Mouse (Mus musculus) c-Kit-positive CD71-positive TER-119-negative erythroid progenitor cells, embryonic 14.5 days (primary cell): ENCODE data around the gene Gxylt1.
"Not testable (repeated sequence)": the region's sequence is repeated elsewhere in the genome, so short reads cannot be mapped to it uniquely, and the experiment has no call there.

Experiments used
- DNase-seq: peaks from one replicate; pipeline ENCODE4 v3.0.0-alpha.2; 2013; ENCODE audit warnings: low read depth

Gxylt1 gene

GRCm38 (mm10) chr15:93274679-93275583, at the start of gene Gxylt1:
TSS of gene Gxylt1 (minus strand) at chr15:93275179.
- DNase-seq: peak; percentile 84

- no peak for DNase-seq
These were observed 43.8 kb upstream of the Gxylt1 start for GRCm38 (mm10) chr15:93318781-93319180.

- DNase-seq: not testable (repeated sequence)
These were observed 35.3 kb upstream of the Gxylt1 start for GRCm38 (mm10) chr15:93310304-93310703.

- DNase-seq: no peak
These were observed 23.2 kb upstream of the Gxylt1 start for GRCm38 (mm10) chr15:93298197-93298596.

- DNase-seq: no peak
These were observed 19.5 kb upstream of the Gxylt1 start for GRCm38 (mm10) chr15:93294483-93294882.

- no peak for DNase-seq
These were observed 13.3 kb upstream of the Gxylt1 start for GRCm38 (mm10) chr15:93288321-93288720.

GRCm38 (mm10) chr15:93287628-93288027, 12.6 kb upstream of the Gxylt1 start:
- no peak for DNase-seq

GRCm38 (mm10) chr15:93285244-93285643, 10.3 kb upstream of the Gxylt1 start:
- DNase-seq: no peak

- peak; percentile 34 for DNase-seq
These were observed 9.3 kb upstream of the Gxylt1 start for GRCm38 (mm10) chr15:93284326-93284725.

GRCm38 (mm10) chr15:93283349-93283748, 8.4 kb upstream of the Gxylt1 start:
- peak; percentile 34 for DNase-seq

GRCm38 (mm10) chr15:93276276-93276675, 1.3 kb upstream of the Gxylt1 start:
- peak; percentile 30 for DNase-seq

- no peak for DNase-seq
These were observed 644 bp upstream of the Gxylt1 start for GRCm38 (mm10) chr15:93275623-93276022.

- DNase-seq: no peak
These were observed 946 bp downstream of the Gxylt1 start for GRCm38 (mm10) chr15:93273788-93274678.

- no peak for DNase-seq
These were observed 2.0 kb downstream of the Gxylt1 start for GRCm38 (mm10) chr15:93272948-93273347.

GRCm38 (mm10) chr15:93270289-93270855, 4.6 kb downstream of the Gxylt1 start:
- DNase-seq: peak; percentile 33

GRCm38 (mm10) chr15:93269572-93269971, 5.4 kb downstream of the Gxylt1 start:
- no peak for DNase-seq

- no peak for DNase-seq
These were observed 7.0 kb downstream of the Gxylt1 start for GRCm38 (mm10) chr15:93268001-93268400.

- DNase-seq: no peak
These were observed 7.5 kb downstream of the Gxylt1 start for GRCm38 (mm10) chr15:93267479-93267878.

- no peak for DNase-seq
These were observed 8.6 kb downstream of the Gxylt1 start for GRCm38 (mm10) chr15:93266361-93266760.

GRCm38 (mm10) chr15:93265728-93266127, 9.3 kb downstream of the Gxylt1 start:
- DNase-seq: no peak

GRCm38 (mm10) chr15:93265231-93265630, 9.7 kb downstream of the Gxylt1 start:
- DNase-seq: no peak

GRCm38 (mm10) chr15:93264221-93264620, 10.8 kb downstream of the Gxylt1 start:
- no peak for DNase-seq
